In the genomic region with DNA sequence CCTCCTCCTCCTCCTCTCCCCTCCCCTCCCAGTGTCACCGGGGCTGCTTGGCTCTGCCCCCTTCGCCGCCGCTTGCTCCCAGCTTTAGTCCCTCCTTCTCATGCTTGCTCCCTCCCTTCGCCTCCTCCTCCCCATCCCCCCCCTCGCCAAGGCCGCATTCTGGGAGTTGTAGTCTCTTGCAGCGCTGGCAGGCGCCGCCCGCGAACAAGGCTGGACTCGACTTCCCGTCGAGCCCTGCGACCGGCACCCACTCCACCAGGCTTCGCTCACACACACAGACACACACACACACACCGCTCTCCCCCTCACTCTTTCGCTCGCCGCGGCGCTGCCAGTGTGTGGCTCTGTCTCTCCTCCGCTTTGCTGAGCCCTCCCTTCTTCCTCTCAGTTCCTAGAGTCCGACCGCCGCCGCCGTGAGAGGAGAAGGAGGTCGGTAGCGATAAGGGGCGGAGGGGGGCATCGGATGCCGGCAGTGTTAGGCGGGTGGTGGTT, we compare ENCODE assay signal across 8 mouse cellular contexts. TPM values are rescaled to one million over a fixed set of nuclear protein-coding genes. Genes with fewer than 3 reads are reported as not detected.
A peak's percentile ranks its signal among the peaks of the same experiment; 100 is the strongest.
DNase-seq lines count a peak whose midpoint lies in the region; ATAC-seq lines count a peak whose summit lies in the region.

No protein-coding gene starts in this region.

- WGBS in hindbrain, embryonic 14.5 days, result 10% methylated on average over 30 of the region's 36 CpGs

- H3K4me2 ChIP-seq in hindbrain, embryonic 14.5 days (replicated peaks), result peak overlapping the region; percentile 62

- peak; percentile 93 for DNase-seq in R1 (ENCODE audit: low read depth, low spot score)
- DNase-seq in cerebellum, postnatal 25 days, result peak; percentile 86 to 94
- peak; percentile 65 to 66 for DNase-seq in frontal cortex, postnatal 25 days (ENCODE audit: low spot score in 2 of 2)
- DNase-seq in hindbrain, embryonic 14.5 days (ENCODE audit: low spot score), result peak; percentile 80
- DNase-seq in layer of hippocampus, postnatal 36 days, result peak; percentile 86 to 89
- peak; percentile 91 for DNase-seq in lung, postnatal 36 days
- DNase-seq in retina, postnatal 1 day, result peak; percentile 96
- peak; percentile 38 to 81 for DNase-seq in urinary bladder, adult 18-20 months (ENCODE audit: low spot score in 2 of 2)

- peak overlapping the region; percentile 55 for H3K4me3 ChIP-seq in hindbrain, embryonic 14.5 days (replicated peaks; ENCODE audit: low read length)

- peak overlapping the region; percentile 70 for H3K9ac ChIP-seq in hindbrain, embryonic 14.5 days

- H3K27me3 ChIP-seq in hindbrain, embryonic 14.5 days (ENCODE audit: control insufficient read depth, insufficient read depth, low read length), result 0 out of 2 replicates have a peak, but pooled peaks cover 3% of the 10 kb centered on the region

- H3K4me1 ChIP-seq in hindbrain, embryonic 14.5 days (replicated peaks; ENCODE audit: control insufficient read depth, insufficient read depth, low read length), result no peaks in the 10 kb centered on the region; the same call in 1 of the 2 replicates

- H3K27ac ChIP-seq in hindbrain, embryonic 14.5 days, result peak overlapping the region; percentile 80

- no peaks in the 10 kb centered on the region for H3K36me3 ChIP-seq in hindbrain, embryonic 14.5 days (replicated peaks; ENCODE audit: control insufficient read depth, insufficient read depth)

- ATAC-seq in hindbrain, embryonic 14.5 days (ENCODE audit: low FRiP score), result peak; percentile 95

- no peaks in the 10 kb centered on the region for H3K9me3 ChIP-seq in hindbrain, embryonic 14.5 days (ENCODE audit: control insufficient read depth, low read length)

RNA-seq across cellular contexts. Expression of gene Bcorl1, which starts 2.3 kb away (rescaled TPM):
- polyA plus RNA-seq in hindbrain, embryonic 14.5 days (2014; fragmentation: Nextera tagmentation; extraction: Ambion mirVana), result 6.9 and 8.1 TPM in 2 replicates
- total RNA-seq in layer of hippocampus, postnatal 36 days (2021), result 10 to 100 TPM; 16.4 to 18.3 TPM

Comparison
In these comparisons a context has a peak if more than half of its experiments do, and no peak if none do; other contexts are left out.
1. Peak in every context shown above with its lines: DNase-seq, ATAC-seq, H3K4me3 ChIP-seq and H3K27ac ChIP-seq.